Mouse (Mus musculus) fibroblast of lung, adult 2 months (primary cell): ENCODE data around the gene Ier2.

Experiments used
- DNase-seq: peaks from one replicate; pipeline ENCODE4 v3.0.0-alpha.2; 2011; ENCODE audit warnings: low read depth

Ier2 gene

DNA sequence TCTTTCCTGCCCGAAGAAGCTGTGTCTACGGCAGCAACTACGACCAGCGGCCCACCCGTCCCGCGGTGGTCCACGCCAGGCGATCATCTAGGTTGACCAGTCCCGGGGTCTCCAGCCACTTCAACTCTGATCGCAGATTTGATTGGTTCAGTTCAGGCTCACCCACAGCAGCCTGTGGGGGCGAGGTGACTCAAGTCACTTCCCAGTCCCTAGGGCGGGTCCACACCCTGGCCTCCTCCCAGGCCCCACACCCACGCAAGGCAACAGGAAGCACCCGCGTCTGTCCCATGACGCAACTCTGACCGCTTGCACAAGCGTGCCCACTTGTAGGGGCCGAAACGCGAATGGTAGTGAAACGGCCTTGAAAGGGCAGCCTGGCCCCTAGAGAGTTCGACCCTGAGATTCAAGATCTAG lies 1.2 kb downstream of the Ier2 start:
- DNase-seq: peak; percentile 73

GRCm38 (mm10) chr8:84660819-84661457 lies 1.7 kb downstream of the Ier2 start:
- DNase-seq: no peak

- DNase-seq: no peak
Measured at GRCm38 (mm10) chr8:84659936-84660818, 2.5 kb downstream of the Ier2 start.

DNA sequence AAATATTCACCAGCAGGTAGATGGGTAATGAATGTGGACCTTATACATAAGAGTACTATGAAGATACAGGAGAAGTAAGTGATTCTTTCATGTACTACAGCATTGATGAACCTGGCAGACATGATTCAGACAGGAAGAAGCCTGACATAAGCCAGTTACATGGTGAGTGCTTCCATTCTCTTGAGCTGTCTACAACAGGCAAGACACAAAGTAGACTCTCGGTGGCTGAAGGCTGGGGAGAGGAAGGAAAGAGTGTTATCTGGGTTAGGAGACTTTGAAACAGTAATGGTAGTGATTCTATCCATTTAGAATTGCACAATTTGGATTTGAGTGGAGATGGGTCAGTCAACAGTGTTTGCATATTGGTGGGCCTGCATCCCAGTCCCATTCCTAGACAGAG lies 3.7 kb downstream of the Ier2 start:
- no peak for DNase-seq

DNA sequence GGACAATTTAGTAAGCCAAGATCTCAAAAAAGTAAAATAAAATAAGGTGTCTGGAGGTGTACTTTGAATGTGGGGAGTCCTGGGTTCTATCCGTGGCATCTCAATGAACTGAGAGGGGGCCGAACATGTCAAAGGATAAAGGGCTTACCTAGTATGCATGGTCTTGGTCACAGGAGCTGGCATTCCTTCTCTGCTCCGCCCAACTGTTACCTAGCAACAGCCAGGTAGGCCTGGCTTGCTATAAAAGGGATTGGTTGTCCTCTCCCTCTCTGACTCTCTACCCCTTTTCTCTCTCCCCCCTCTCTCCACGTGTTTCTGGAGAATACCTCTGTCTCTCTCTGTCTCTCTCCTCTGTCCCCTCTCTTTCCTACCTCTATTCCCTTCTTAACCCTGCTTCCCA lies 5.0 kb downstream of the Ier2 start:
- no peak for DNase-seq

DNA sequence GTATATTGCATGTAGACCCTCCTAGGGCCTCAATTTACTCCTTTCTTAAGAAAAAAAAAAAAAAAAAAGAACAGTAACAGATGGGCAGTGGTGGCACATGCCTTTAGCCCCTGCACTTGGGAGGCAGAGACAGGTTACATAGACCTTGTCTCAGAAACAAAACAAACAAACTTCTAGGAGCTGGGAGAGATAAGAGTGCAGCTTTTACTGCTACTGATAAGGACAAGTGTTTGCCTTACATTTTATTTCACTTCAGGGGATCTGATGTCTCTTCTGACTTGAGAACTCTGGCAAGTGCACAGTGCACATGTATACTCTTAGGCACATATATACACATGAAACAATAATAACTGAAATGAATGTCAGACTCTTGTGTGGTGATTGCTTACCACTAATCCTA lies 5.4 kb downstream of the Ier2 start:
- no peak for DNase-seq

DNA sequence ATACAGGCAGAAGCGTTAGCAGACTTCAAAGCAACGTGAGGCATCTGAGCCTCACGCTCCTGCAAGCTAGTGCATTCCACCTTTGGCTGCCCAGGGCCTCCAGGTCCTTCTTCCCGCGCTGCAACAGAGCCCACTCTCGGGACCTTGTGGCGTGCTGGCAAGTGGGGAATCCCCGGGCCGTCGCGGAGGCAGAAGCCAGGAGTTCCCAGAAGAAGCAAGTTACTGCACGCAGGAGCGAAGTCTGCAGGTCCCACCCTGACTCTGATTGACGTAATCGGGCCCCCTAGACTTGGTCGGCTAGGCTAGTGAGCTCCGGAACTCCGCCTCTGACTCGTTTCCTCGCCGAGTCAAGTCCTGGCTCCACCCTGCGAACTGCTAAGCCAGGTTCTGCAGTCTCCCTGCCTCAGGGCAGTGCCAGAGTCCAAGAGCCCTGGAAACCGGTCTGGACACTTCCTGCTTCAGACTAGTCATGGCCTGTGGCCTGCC lies 6.0 kb downstream of the Ier2 start:
- DNase-seq: no peak

- no peak for DNase-seq
Measured at GRCm38 (mm10) chr8:84656191-84656525, 6.5 kb downstream of the Ier2 start.

- DNase-seq: no peak
Measured at GRCm38 (mm10) chr8:84655336-84656190, 7.1 kb downstream of the Ier2 start.

GRCm38 (mm10) chr8:84654597-84654996 lies 8.1 kb downstream of the Ier2 start:
- DNase-seq: no peak

DNA sequence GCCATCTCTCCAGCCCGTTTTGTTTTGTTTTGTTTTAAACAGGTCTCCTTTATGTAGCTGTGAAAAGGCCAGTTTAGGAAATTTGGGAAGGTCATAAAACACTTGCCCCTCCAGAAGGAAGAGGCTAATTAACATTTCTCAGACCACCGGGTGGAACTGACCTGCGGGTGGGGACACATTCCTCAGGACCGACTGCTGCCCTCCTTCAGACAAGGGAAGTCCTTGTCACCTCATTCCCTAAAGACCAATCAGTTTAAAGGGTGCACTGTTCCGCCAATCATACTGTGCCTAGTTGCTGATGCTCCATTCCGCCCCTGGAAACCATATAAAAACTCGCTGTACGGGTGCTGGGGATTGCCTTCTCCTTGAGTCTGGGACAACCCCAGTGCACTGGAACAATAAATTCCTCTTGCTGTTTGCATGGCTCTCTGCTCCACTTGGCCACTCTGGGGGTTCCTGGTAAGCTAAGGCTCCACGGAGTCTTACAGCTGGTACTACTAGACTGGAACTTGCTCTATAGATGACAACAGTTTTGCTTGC lies 9.5 kb downstream of the Ier2 start:
- no peak for DNase-seq

- DNase-seq: no peak
Measured at GRCm38 (mm10) chr8:84650213-84650612, 12.4 kb downstream of the Ier2 start.

GRCm38 (mm10) chr8:84647461-84647901 lies 15.2 kb downstream of the Ier2 start:
- DNase-seq: no peak

DNA sequence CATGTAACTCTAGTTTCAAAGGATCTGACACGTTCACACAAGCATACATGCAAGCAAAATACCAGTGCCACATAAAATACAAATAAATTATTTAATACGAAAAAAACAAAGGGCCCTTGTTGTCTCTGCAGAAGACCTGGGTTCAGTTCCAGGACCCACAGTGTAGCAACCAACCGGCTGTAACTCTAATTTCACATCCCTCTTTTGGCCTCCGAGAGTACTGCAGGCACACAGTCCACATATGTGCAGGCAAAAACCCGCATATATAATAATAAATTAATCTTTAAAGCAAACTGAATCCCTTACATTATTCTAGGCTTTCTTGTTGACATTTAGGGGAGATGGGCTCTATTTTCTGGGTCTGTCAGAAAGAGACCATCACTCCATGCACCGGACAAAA lies 15.9 kb downstream of the Ier2 start:
- no peak for DNase-seq

- DNase-seq: no peak
Measured at GRCm38 (mm10) chr8:84643019-84643418, 19.6 kb downstream of the Ier2 start.

GRCm38 (mm10) chr8:84641578-84642361 lies 20.9 kb downstream of the Ier2 start:
- no peak for DNase-seq

DNA sequence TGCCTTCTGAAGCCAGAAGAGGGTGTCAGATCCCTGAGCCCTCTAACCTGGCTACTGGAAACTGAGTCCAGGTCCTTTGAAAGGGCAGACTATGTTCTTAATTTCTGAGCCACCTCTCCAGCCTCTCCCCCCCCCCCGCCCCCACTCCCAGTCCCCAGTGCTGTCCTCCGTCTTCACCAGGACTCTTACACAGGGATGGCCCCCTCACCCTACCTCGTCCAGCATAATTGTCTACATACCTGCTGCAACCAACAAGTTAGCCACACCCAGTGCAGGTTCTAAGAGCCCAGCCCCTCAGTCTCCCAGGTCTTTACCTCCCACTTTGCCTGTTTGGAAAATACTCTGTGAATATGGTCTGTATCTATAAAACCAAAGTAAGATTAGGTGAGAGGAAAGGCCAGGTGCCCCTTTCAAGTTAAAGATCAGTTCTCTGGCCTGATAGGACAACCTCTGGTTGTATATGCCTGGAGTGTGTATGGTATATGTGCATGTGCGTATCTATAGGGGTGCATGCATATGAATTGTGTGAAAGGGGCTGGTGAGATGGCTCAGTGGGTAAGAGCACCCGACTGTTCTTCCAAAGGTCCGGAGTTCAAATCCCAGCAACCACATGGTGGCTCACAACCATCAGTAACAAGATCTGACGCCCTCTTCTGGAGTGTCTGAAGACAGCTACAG lies 21.9 kb downstream of the Ier2 start:
- no peak for DNase-seq

- DNase-seq: no peak
Measured at GRCm38 (mm10) chr8:84640010-84640588, 22.6 kb downstream of the Ier2 start.

DNA sequence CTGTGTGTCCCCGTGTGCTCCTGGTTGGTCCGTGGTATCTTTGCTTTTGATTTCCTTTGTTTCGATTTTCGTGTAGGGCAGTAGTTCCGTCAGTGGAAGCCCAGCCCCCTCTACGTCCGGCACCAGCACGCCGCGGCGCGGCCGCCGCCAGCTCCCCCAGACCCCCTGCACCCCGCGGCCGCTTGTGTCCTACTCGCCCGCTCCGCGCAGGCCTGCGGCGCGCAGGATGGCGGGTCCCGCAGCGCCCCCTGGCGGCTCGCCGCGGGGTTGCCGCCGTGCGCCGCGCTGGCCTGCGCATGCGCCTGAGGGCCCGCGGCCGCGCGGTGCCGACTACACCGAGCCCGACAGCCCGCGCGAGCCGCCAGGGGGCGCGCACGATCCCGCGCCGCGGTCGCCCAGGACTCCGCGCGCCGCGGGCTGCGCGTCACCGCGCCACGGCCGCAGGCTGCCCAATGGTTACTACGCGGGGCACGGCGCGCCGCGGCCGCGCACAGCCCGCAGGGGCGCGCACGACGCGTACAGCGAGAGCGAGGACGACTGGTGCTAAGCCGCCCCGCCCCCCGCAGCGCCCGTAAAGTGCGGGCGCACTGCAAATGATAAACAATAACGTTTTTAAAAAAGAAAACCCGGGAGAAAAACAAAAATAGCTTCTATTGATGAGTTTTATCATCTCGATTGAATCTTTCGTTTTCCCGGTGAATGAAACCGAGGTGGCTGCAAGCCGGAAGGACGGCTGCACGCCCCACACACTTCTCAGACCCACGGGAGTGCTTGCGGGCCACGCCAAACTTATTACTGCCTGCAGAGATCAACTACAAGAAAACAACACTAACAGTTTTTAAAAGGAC lies 23.3 kb downstream of the Ier2 start:
- peak; percentile 83 for DNase-seq
